Mouse (Mus musculus) MEL (cell line): Measurements from ENCODE around the gene Melk. TPM values are rescaled to one million over a fixed set of nuclear protein-coding genes. Genes with fewer than 3 reads are reported as not detected.

Experiments used
- DNase-seq: peaks from one replicate; pipeline ENCODE4 v3.0.0; 2011; ENCODE audit warnings: low read depth, low spot score
- H3K27ac ChIP-seq: 2 replicates; pipeline ENCODE4 v1.5.1; 2012; ENCODE audit warnings: low read depth, mild to moderate bottlenecking, control low read depth, low read length, moderate library complexity; ENCODE audit not compliant: control insufficient read depth
- H3K27me3 ChIP-seq, 2 experiments: fragments of 150-350 bp in 1 of 2; sonication (generic) in 1 of 2; 2 replicates each; pipeline ENCODE4 v1.6.1; 2012; ENCODE audit warnings: low read length in 2 of 2, mild to moderate bottlenecking in 2 of 2, improper control_type of control experiment in 1 of 2, moderate library complexity in 1 of 2; ENCODE audit not compliant: insufficient read depth in 2 of 2, control insufficient read depth in 1 of 2
- H3K36me3 ChIP-seq, 2 experiments: 2 replicates each; pipeline ENCODE4 v1.6.1; 2012 to 2014; ENCODE audit warnings: low read length in 2 of 2, improper control_type of control experiment in 1 of 2, inconsistent platforms in 1 of 2, mild to moderate bottlenecking in 1 of 2; ENCODE audit not compliant: insufficient read depth in 2 of 2, control insufficient read depth in 1 of 2
- H3K4me1 ChIP-seq, 2 experiments: fragments of 150-350 bp in 1 of 2; sonication (generic) in 1 of 2; 2 replicates each; pipeline ENCODE4 v1.6.1; 2012; ENCODE audit warnings: low read length in 2 of 2, improper control_type of control experiment in 1 of 2, mild to moderate bottlenecking in 1 of 2; ENCODE audit not compliant: insufficient read depth in 2 of 2, control insufficient read depth in 1 of 2
- H3K4me3 ChIP-seq, 2 experiments: fragments of 150-350 bp in 1 of 2; sonication (generic) in 1 of 2; 2 replicates each; pipeline ENCODE4 v1.5.1; 2012; ENCODE audit warnings: low read depth in 2 of 2, low read length in 2 of 2, mild to moderate bottlenecking in 2 of 2, moderate library complexity in 2 of 2, control low read depth in 1 of 2, improper control_type of control experiment in 1 of 2; ENCODE audit not compliant: control insufficient read depth in 1 of 2, insufficient read depth in 1 of 2
- H3K79me2 ChIP-seq: 2 replicates; pipeline ENCODE4 v1.6.1; 2012; ENCODE audit warnings: mild to moderate bottlenecking, low read length, moderate library complexity; ENCODE audit not compliant: control insufficient read depth, poor library complexity, insufficient read depth
- H3K9ac ChIP-seq: 2 replicates; pipeline ENCODE4 v1.6.1; 2012; ENCODE audit warnings: low read depth, mild to moderate bottlenecking, control low read depth, low read length, moderate library complexity; ENCODE audit not compliant: control insufficient read depth, poor library complexity, severe bottlenecking
- H3K9me3 ChIP-seq: fragments of 150-350 bp; sonication (generic); replicated peaks from 2 replicates; pipeline ENCODE4 v1.6.1; 2012; ENCODE audit warnings: mild to moderate bottlenecking, low read length, improper control_type of control experiment, moderate library complexity; ENCODE audit not compliant: insufficient read depth
- CHD1 ChIP-seq: IDR thresholded peaks from 2 replicates; pipeline ENCODE4 v1.6.1; 2012; ENCODE audit warnings: low read depth, mild to moderate bottlenecking, inconsistent platforms, low read length, improper control_type of control experiment
- CHD2 ChIP-seq: IDR thresholded peaks from 2 replicates; pipeline ENCODE4 v1.6.1; 2011; ENCODE audit warnings: low read length, improper control_type of control experiment
- EP300 ChIP-seq, 2 experiments: IDR thresholded peaks; 2 replicates each; pipeline ENCODE4 v1.6.1; 2011; ENCODE audit warnings: improper control_type of control experiment in 2 of 2, low read length in 2 of 2, low read depth in 1 of 2, mild to moderate bottlenecking in 1 of 2
- GATA1 ChIP-seq: IDR thresholded peaks from 2 replicates; pipeline ENCODE4 v1.6.1; 2011; ENCODE audit warnings: low read depth, low read length, improper control_type of control experiment
- HCFC1 ChIP-seq: IDR thresholded peaks from 2 replicates; pipeline ENCODE4 v1.6.1; 2012; ENCODE audit warnings: low read depth, mild to moderate bottlenecking, inconsistent platforms, low read length, improper control_type of control experiment, moderate library complexity
- MEF2A ChIP-seq: IDR thresholded peaks from 2 replicates; pipeline ENCODE4 v1.6.1; 2014; ENCODE audit warnings: low read depth, mild to moderate bottlenecking, inconsistent platforms, low read length, improper control_type of control experiment; ENCODE audit not compliant: poor library complexity, insufficient replicate concordance, severe bottlenecking; ENCODE audit errors: extremely low read depth
- NELFE ChIP-seq: IDR thresholded peaks from 2 replicates; pipeline ENCODE4 v1.6.1; 2011; ENCODE audit warnings: low read depth, low read length, improper control_type of control experiment
- NRF1 ChIP-seq: IDR thresholded peaks from 2 replicates; pipeline ENCODE4 v1.6.1; 2014; ENCODE audit warnings: low read depth, mild to moderate bottlenecking, inconsistent platforms, low read length, improper control_type of control experiment, moderate library complexity; ENCODE audit not compliant: poor library complexity, insufficient read depth, severe bottlenecking
- POLR2AphosphoS2 ChIP-seq: IDR thresholded peaks from 2 replicates; pipeline ENCODE4 v1.6.1; 2011; ENCODE audit warnings: low read length, improper control_type of control experiment
- POLR2AphosphoS5 ChIP-seq: IDR thresholded peaks from 2 replicates; pipeline ENCODE4 v1.6.1; 2012; ENCODE audit warnings: low read depth, borderline replicate concordance, mild to moderate bottlenecking, inconsistent platforms, low read length, moderate library complexity, mixed read lengths
- RAD21 ChIP-seq: IDR thresholded peaks from 2 replicates; pipeline ENCODE4 v1.6.1; 2011; ENCODE audit warnings: mild to moderate bottlenecking, low read depth, low read length, improper control_type of control experiment
- TAL1 ChIP-seq: IDR thresholded peaks from 2 replicates; pipeline ENCODE4 v1.6.1; 2012; ENCODE audit warnings: mild to moderate bottlenecking, inconsistent platforms, low read length, moderate library complexity, mixed read lengths
- TBP ChIP-seq: IDR thresholded peaks from 2 replicates; pipeline ENCODE4 v1.8.0; 2011; ENCODE audit warnings: low read depth, low read length, improper control_type of control experiment
- UBTF ChIP-seq: IDR thresholded peaks from 2 replicates; pipeline ENCODE4 v1.6.1; 2012; ENCODE audit warnings: low read depth, mild to moderate bottlenecking, inconsistent platforms, low read length, improper control_type of control experiment, moderate library complexity, borderline replicate concordance; ENCODE audit not compliant: insufficient read depth
- USF2 ChIP-seq, 2 experiments: IDR thresholded peaks; 2 replicates each; pipeline ENCODE4 v1.6.1; 2011 to 2012; ENCODE audit warnings: improper control_type of control experiment in 2 of 2, low read length in 2 of 2, borderline replicate concordance in 1 of 2, inconsistent platforms in 1 of 2, low read depth in 1 of 2, mild to moderate bottlenecking in 1 of 2; ENCODE audit not compliant: insufficient read depth in 1 of 2
- ZKSCAN1 ChIP-seq: IDR thresholded peaks from 2 replicates; pipeline ENCODE4 v1.6.1; 2012; ENCODE audit warnings: low read depth, mild to moderate bottlenecking, inconsistent platforms, low read length, improper control_type of control experiment, moderate library complexity
- ZMIZ1 ChIP-seq: IDR thresholded peaks from 2 replicates; pipeline ENCODE4 v1.6.1; 2012; ENCODE audit warnings: low read depth, mild to moderate bottlenecking, inconsistent platforms, low read length, improper control_type of control experiment, moderate library complexity
- ZNF384 ChIP-seq: IDR thresholded peaks from 2 replicates; pipeline ENCODE4 v1.6.1; 2012; ENCODE audit warnings: low read depth, mild to moderate bottlenecking, inconsistent platforms, low read length, improper control_type of control experiment
- polyA plus RNA-seq, 2 experiments: library from polyadenylated mRNA; stranded (reverse) in 1 of 2; unstranded in 1 of 2; fragments of >175 nt in 1 of 2; fragments of >200 nt in 1 of 2; gene quantifications; 2 replicates each; pipeline versions ENCODE4 v1.2.1 to v1.2.4; 2012; ENCODE audit warnings: low replicate concordance in 2 of 2, low read depth in 1 of 2; ENCODE audit not compliant: insufficient read length in 2 of 2, insufficient read depth in 1 of 2, missing spikeins in 1 of 2
- total RNA-seq: library from RNA; depleted of rRNA; stranded (reverse); fragments of 300-350 nt; gene quantifications from 2 replicates; pipeline ENCODE4 v1.2.3, GENCODE M21; 2012

Gene Melk
- total and polyA plus RNA-seq, 3 experiments = 15.1 to 18.2 TPM; not detected in 1

GRCm38 (mm10) chr4:44251966-44252916, 48.4 kb upstream of the Melk start:
- Histone ChIP-seq H3K9me3 (no peaks in the 10 kb centered on the region), H3K27me3 (peaks cover 4% of the 10 kb centered on the region in 2 experiments; a peak in 3 of 4 replicates), H3K79me2 (no peaks in the 10 kb centered on the region), H3K4me1 (peaks cover 0 to 4% of the 10 kb centered on the region in 2 experiments; a peak in 1 of 4 replicates), H3K4me3 (no peak overlapping the region), H3K9ac (no peak overlapping the region), H3K27ac (no peak overlapping the region), H3K36me3 (no peaks in the 10 kb centered on the region)
- no peak for DNase-seq
- TF ChIP-seq CHD2 (no peak), TBP (no peak), UBTF (no peak), CHD1 (no peak), ZNF384 (no peak), POLR2AphosphoS5 (no peak), TAL1 (no peak), ZMIZ1 (no peak), EP300 (IDR thresholded peaks at IDR 0.05; ENCODE audit: low read depth in 1 of 2, low read length in 2 of 2) (no peak), NRF1 (no peak), USF2 (IDR thresholded peaks at IDR 0.05; ENCODE audit: borderline replicate concordance in 1 of 2, insufficient read depth in 1 of 2, low read depth in 1 of 2, low read length in 2 of 2) (no peak), MEF2A (no peak), GATA1 (no peak), NELFE (no peak), POLR2AphosphoS2 (no peak), RAD21 (no peak)

- TF ChIP-seq MEF2A (no peak), ZMIZ1 (no peak), HCFC1 (no peak), ZKSCAN1 (no peak)
- TF ChIP-seq, all 39 proteins: peak for 0
- Histone ChIP-seq H3K4me1 (peaks cover 0 to 4% of the 10 kb centered on the region in 2 experiments; a peak in 1 of 4 replicates), H3K27ac (no peak overlapping the region), H3K27me3 (peaks cover 4% of the 10 kb centered on the region in 2 experiments; a peak in 3 of 4 replicates), H3K9me3 (no peaks in the 10 kb centered on the region), H3K36me3 (no peaks in the 10 kb centered on the region), H3K4me3 (no peak overlapping the region), H3K79me2 (no peaks in the 10 kb centered on the region), H3K9ac (no peak overlapping the region)
- no peak for DNase-seq
Measured at GRCm38 (mm10) chr4:44253191-44253590, 47.5 kb upstream of the Melk start.
